Mouse (Mus musculus) midbrain, postnatal 0 days (tissue): ENCODE results near the gene Cbx4. TPM values are rescaled to one million over a fixed set of nuclear protein-coding genes. Genes with fewer than 3 reads are reported as not detected.

Source experiments
- ATAC-seq: fragments of 200-750 bp; cut with Nextera tagmentation; 2 replicates; pipeline ENCODE4 v1.8.0; 2017; ENCODE audit warnings: moderate number of reproducible peaks, mild to moderate bottlenecking, moderate TSS enrichment, moderate library complexity; ENCODE audit not compliant: low FRiP score
- DNase-seq: peaks from one replicate; pipeline ENCODE4 v3.0.0-alpha.2; 2015; ENCODE audit warnings: low spot score
- H3K27ac ChIP-seq: fragments of 300-500 bp; sonication (generic); 2 replicates; pipeline ENCODE4 v1.5.1; 2014; ENCODE audit warnings: low read depth, mild to moderate bottlenecking, low read length, mixed read lengths
- H3K27me3 ChIP-seq: fragments of 300-500 bp; sonication (generic); 2 replicates; pipeline ENCODE4 v1.6.1; 2014; ENCODE audit warnings: low read length, control low read depth, mixed read lengths; ENCODE audit not compliant: insufficient read depth
- H3K36me3 ChIP-seq: fragments of 300-500 bp; sonication (generic); 2 replicates; pipeline ENCODE4 v1.6.1; 2014; ENCODE audit warnings: low read length, control low read depth, mixed read lengths; ENCODE audit not compliant: insufficient read depth
- H3K4me1 ChIP-seq: fragments of 300-500 bp; sonication (generic); 2 replicates; pipeline ENCODE4 v1.6.1; 2014; ENCODE audit warnings: mild to moderate bottlenecking, control low read depth, antibody characterized with exemption, low read length, mixed read lengths; ENCODE audit not compliant: insufficient read depth
- H3K4me2 ChIP-seq: fragments of 300-500 bp; sonication (generic); 2 replicates; pipeline ENCODE4 v1.6.1; 2014; ENCODE audit warnings: low read depth, mild to moderate bottlenecking, low read length, mixed read lengths; ENCODE audit not compliant: poor library complexity, severe bottlenecking
- H3K4me3 ChIP-seq: fragments of 300-500 bp; sonication (generic); 2 replicates; pipeline ENCODE4 v1.5.1; 2014; ENCODE audit warnings: low read depth, mild to moderate bottlenecking, low read length, moderate library complexity
- H3K9ac ChIP-seq: fragments of 300-500 bp; sonication (generic); replicated peaks from 2 replicates; pipeline ENCODE4 v1.6.1; 2014; ENCODE audit warnings: mild to moderate bottlenecking, low read length, moderate library complexity, mixed read lengths; ENCODE audit not compliant: poor library complexity, severe bottlenecking
- H3K9me3 ChIP-seq: fragments of 300-500 bp; sonication (generic); 2 replicates; pipeline ENCODE4 v1.6.1; 2016; ENCODE audit warnings: low read length, control low read depth
- CTCF ChIP-seq: IDR thresholded peaks from 2 replicates; pipeline ENCODE4 v1.5.1; 2016; ENCODE audit warnings: antibody characterized with exemption, mild to moderate bottlenecking
- WGBS: fragments of 180-500 bp; shearing (Covaris S2); extraction: QIAGEN DNeasy Blood & Tissue Kit; methylation state at CpG from one replicate; pipeline ENCODE4 v1.1.7; 2014; 5-methylcytosine and 5-hydroxymethylcytosine counted together
- polyA plus RNA-seq: library from polyadenylated mRNA; unstranded; fragments of >200 nt; fragmentation: Nextera tagmentation; extraction: Ambion mirVana; gene quantifications from 2 replicates; pipeline ENCODE4 v1.2.1, GENCODE M21; 2015
- total RNA-seq: library from RNA; depleted of rRNA; stranded (reverse); fragments of >200 nt; gene quantifications from 2 replicates; pipeline ENCODE4 v1.2.3, GENCODE M21; 2014

Gene Cbx4
- total and polyA plus RNA-seq, 2 experiments from 2014 or later = 30.5 to 53.4 TPM

- no peaks in the 10 kb centered on the region for H3K9me3 ChIP-seq
- no peak for TF ChIP-seq CTCF
- H3K9ac ChIP-seq = no peak overlapping the region
- no peaks in the 10 kb centered on the region for H3K4me1 ChIP-seq
- ATAC-seq (no peak), DNase-seq (no peak)
- no peak overlapping the region for H3K4me2 ChIP-seq
- H3K4me3 ChIP-seq = no peak overlapping the region
- no peak overlapping the region for H3K27ac ChIP-seq
- no peaks in the 10 kb centered on the region for H3K36me3 ChIP-seq
- no peaks in the 10 kb centered on the region for H3K27me3 ChIP-seq
Observed at GRCm38 (mm10) chr11:119112721-119113120, 26.7 kb upstream of the Cbx4 start.

DNA sequence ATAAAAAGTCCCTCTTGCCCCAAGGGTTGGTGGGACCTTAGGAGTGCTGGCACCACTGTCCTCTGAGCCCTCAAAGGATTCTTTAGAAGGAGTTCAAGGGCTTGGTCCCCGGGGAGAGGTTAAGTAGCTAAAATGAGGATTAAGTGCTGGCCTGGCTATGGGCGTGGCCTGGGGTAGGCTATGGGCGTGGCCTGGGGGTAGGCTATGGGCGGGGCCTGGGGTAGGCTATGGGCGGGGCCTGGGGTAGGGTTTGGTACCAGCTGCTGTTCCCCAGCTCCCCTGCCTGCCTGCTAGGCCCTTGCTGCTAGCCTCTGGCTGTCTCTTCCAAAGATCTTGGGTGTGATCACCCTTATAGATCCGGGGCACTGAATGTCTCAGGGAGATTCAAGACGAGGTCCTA, 25.3 kb upstream of the Cbx4 start:
- WGBS = 16% methylated on average over 7 of the region's 7 CpGs
- H3K27me3 ChIP-seq = no peaks in the 10 kb centered on the region
- no peak overlapping the region for H3K4me2 ChIP-seq
- no peaks in the 10 kb centered on the region for H3K4me1 ChIP-seq
- H3K9me3 ChIP-seq = no peaks in the 10 kb centered on the region
- H3K4me3 ChIP-seq = no peak overlapping the region
- no peak overlapping the region for H3K9ac ChIP-seq
- DNase-seq (no peak), ATAC-seq (no peak)
- no peak overlapping the region for H3K27ac ChIP-seq
- H3K36me3 ChIP-seq = no peaks in the 10 kb centered on the region
- no peak for TF ChIP-seq CTCF

- no peak overlapping the region for H3K4me3 ChIP-seq
- no peak for DNase-seq
- TF ChIP-seq CTCF = no peak
- no peaks in the 10 kb centered on the region for H3K9me3 ChIP-seq
- 77% methylated on average over 9 of the region's 9 CpGs for WGBS
- 0 out of 2 replicates have a peak, but pooled peaks cover 3% of the 10 kb centered on the region for H3K4me1 ChIP-seq
- H3K4me2 ChIP-seq = no peak overlapping the region
- ATAC-seq = no peak
- no peak overlapping the region for H3K9ac ChIP-seq
- H3K36me3 ChIP-seq = no peaks in the 10 kb centered on the region
- H3K27me3 ChIP-seq = no peaks in the 10 kb centered on the region
- H3K27ac ChIP-seq = no peak overlapping the region
Observed at GRCm38 (mm10) chr11:119109415-119110071, 23.5 kb upstream of the Cbx4 start.

DNA sequence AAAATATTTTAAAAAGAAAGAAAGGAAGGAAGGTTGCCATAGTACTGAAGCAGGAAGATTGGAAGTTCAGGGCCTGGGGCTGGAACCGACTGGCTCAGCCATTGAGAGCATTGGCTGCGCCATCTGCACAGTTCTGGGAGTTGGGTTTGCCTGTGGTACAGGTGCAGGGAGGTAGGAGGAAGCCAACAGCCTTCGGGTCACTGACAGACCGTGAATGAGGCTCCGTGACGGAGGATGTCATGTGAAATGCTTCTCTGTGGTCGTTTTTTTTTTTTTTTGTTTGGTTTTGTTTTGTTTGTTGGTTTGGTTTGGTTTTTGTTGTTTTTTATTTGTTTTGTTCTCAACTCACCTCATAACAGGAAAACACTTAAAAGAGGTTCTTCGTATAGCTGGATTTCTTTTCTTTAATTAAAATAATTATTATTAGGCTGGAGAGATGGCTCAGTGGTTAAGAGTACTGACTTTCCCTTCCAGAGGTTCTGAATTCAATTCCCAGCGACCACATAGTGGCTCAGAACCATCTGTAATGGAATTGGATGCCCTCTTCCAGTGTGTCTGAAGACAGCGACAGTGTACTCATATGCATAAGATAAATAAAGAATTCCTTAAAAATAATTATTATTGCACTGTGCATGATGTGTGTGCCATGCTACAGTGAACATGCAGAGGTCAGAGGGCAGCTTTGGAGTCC, 22.7 kb upstream of the Cbx4 start:
- DNase-seq (no peak), ATAC-seq (no peak)
- Histone ChIP-seq H3K27me3 (no peaks in the 10 kb centered on the region), H3K4me1 (0 out of 2 replicates have a peak, but pooled peaks cover 3% of the 10 kb centered on the region), H3K4me3 (no peak overlapping the region), H3K4me2 (no peak overlapping the region), H3K9ac (no peak overlapping the region), H3K27ac (no peak overlapping the region), H3K36me3 (no peaks in the 10 kb centered on the region), H3K9me3 (no peaks in the 10 kb centered on the region)
- 79% methylated on average over 10 of the region's 10 CpGs for WGBS
- no peak for TF ChIP-seq CTCF

- ATAC-seq (peak; percentile 49; the same call in 1 of the 2 replicates), DNase-seq (no peak)
- no peaks in the 10 kb centered on the region for H3K27me3 ChIP-seq
- TF ChIP-seq CTCF = no peak
- no peak overlapping the region for H3K4me3 ChIP-seq
- 57% methylated on average over 6 of the region's 6 CpGs for WGBS
- H3K36me3 ChIP-seq = no peaks in the 10 kb centered on the region
- H3K4me1 ChIP-seq = 0 out of 2 replicates have a peak, but pooled peaks cover 3% of the 10 kb centered on the region
- H3K9ac ChIP-seq = no peak overlapping the region
- no peak overlapping the region for H3K4me2 ChIP-seq
- H3K9me3 ChIP-seq = no peaks in the 10 kb centered on the region
- H3K27ac ChIP-seq = no peak overlapping the region
Observed at GRCm38 (mm10) chr11:119106289-119106688, 20.3 kb upstream of the Cbx4 start.

GRCm38 (mm10) chr11:119105748-119106147, 19.7 kb upstream of the Cbx4 start:
- Histone ChIP-seq H3K4me1 (0 out of 2 replicates have a peak, but pooled peaks cover 3% of the 10 kb centered on the region), H3K9me3 (no peaks in the 10 kb centered on the region), H3K27ac (no peak overlapping the region), H3K36me3 (no peaks in the 10 kb centered on the region), H3K9ac (no peak overlapping the region), H3K4me2 (no peak overlapping the region), H3K27me3 (no peaks in the 10 kb centered on the region), H3K4me3 (no peak overlapping the region)
- 55% methylated on average over 8 of the region's 8 CpGs for WGBS
- ATAC-seq (peak; percentile 10; the same call in 1 of the 2 replicates), DNase-seq (no peak)
- no peak for TF ChIP-seq CTCF
